Comparison of ENCODE assay signal across 8 mouse cellular contexts in the genomic region with DNA sequence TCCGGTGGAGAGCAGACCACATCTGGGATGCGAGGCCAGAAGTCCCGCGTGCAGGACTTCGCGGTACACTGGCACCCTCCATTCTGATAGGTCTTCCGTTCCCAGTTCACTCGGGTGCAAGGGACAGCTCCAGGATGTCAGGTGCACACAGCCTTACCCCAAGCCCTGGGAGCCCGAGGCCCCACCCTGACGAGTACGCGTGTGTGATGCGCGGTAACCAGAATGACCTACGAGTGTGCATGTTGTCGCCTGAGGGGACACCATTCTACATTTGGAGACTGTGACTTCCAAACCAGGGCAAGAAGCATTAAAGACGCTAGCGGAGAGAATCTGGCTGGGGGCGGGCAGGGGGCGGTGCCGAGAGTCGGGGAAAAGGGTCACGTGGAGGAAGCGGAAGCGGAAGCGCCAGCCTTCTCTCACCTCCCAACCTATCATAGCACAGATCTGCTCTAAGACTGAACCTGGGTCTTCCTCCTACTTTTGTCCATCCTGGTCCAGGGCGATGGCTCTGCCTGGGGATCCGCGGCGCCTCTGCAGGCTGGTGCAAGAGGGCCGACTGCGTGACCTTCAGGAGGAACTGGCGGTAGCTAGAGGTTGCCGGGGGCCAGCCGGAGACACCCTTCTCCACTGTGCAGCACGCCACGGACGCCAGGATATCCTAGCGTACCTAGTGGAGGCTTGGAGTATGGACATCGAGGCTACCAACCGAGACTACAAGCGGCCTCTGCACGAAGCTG. TPM values are rescaled to one million over a fixed set of nuclear protein-coding genes. Genes with fewer than 3 reads are reported as not detected.
A peak's percentile ranks its signal among the peaks of the same experiment; 100 is the strongest.
DNase-seq lines count a peak whose midpoint lies in the region; ATAC-seq and TF ChIP-seq lines count a peak whose summit lies in the region.

No protein-coding gene starts in this region.

- peak; percentile 57; the same call in 1 of the 2 replicates for TF ChIP-seq POLR2A in bone marrow, adult 2 months (IDR thresholded peaks at IDR 0.05; ENCODE audit: borderline replicate concordance, control insufficient read depth, low read depth, low read length)
- TF ChIP-seq POLR2A in limb, embryonic 14.5 days (IDR thresholded peaks at IDR 0.05; ENCODE audit: borderline replicate concordance, extremely low read depth, insufficient read depth, insufficient read length) = no peak

- H3K27ac ChIP-seq in bone marrow, adult 2 months (ENCODE audit: control insufficient read depth, insufficient read depth, low read depth, low read length, poor library complexity) = peak overlapping the region; percentile 96
- peak overlapping the region; percentile 99 for H3K27ac ChIP-seq in embryonic facial prominence, embryonic 15.5 days (replicated peaks)
- H3K27ac ChIP-seq in limb, embryonic 14.5 days (replicated peaks; ENCODE audit: low read depth, low read length) = peak overlapping the region; percentile 89
- peak overlapping the region; percentile 98 for H3K27ac ChIP-seq in midbrain, postnatal 0 days (ENCODE audit: low read depth, low read length)

- H3K36me3 ChIP-seq in embryonic facial prominence, embryonic 15.5 days = peaks cover 25% of the 10 kb centered on the region
- H3K36me3 ChIP-seq in limb, embryonic 14.5 days (ENCODE audit: control insufficient read depth, insufficient read depth, low read length) = peaks cover 26% of the 10 kb centered on the region
- H3K36me3 ChIP-seq in midbrain, postnatal 0 days (ENCODE audit: insufficient read depth, low read length) = peaks cover 14% of the 10 kb centered on the region; the same call in 1 of the 2 replicates

- H3K4me2 ChIP-seq in embryonic facial prominence, embryonic 15.5 days (replicated peaks) = peak overlapping the region; percentile 77
- H3K4me2 ChIP-seq in limb, embryonic 14.5 days (replicated peaks; ENCODE audit: low read depth, low read length, severe bottlenecking) = peak overlapping the region; percentile 72
- H3K4me2 ChIP-seq in midbrain, postnatal 0 days (ENCODE audit: low read depth, low read length, poor library complexity, severe bottlenecking) = peak overlapping the region; percentile 87

- no peaks in the 10 kb centered on the region for H3K27me3 ChIP-seq in embryonic facial prominence, embryonic 15.5 days
- no peaks in the 10 kb centered on the region for H3K27me3 ChIP-seq in limb, embryonic 14.5 days (ENCODE audit: control insufficient read depth, insufficient read depth, low read length)
- no peaks in the 10 kb centered on the region for H3K27me3 ChIP-seq in midbrain, postnatal 0 days (ENCODE audit: insufficient read depth, low read length)

- TF ChIP-seq CTCF in bone marrow, adult 2 months (IDR thresholded peaks at IDR 0.05; ENCODE audit: control insufficient read depth, insufficient read depth, low read length) = no peak
- TF ChIP-seq CTCF in midbrain, postnatal 0 days (IDR thresholded peaks at IDR 0.05) = no peak; the same call in none of the 2 replicates

- 1% methylated on average over 43 of the region's 43 CpGs for WGBS in bone marrow, adult 2 months
- WGBS in embryonic facial prominence, embryonic 15.5 days = under 1% methylated on average over 43 of the region's 43 CpGs
- WGBS in limb, embryonic 14.5 days = under 1% methylated on average over 41 of the region's 43 CpGs
- WGBS in midbrain, postnatal 0 days = under 1% methylated on average over 43 of the region's 43 CpGs

- peak; percentile 87 for ATAC-seq in embryonic facial prominence, embryonic 15.5 days (ENCODE audit: insufficient number of reproducible peaks, low FRiP score, low TSS enrichment, low read depth)
- ATAC-seq in limb, embryonic 14.5 days (ENCODE audit: low FRiP score, low read depth) = peak; percentile 89
- peak; percentile 91 for ATAC-seq in midbrain, postnatal 0 days (ENCODE audit: low FRiP score)

- peaks cover 2% of the 10 kb centered on the region; the same call in 1 of the 2 replicates for H3K4me1 ChIP-seq in bone marrow, adult 2 months (ENCODE audit: control insufficient read depth, insufficient read depth, low read length)
- peaks cover 21% of the 10 kb centered on the region for H3K4me1 ChIP-seq in embryonic facial prominence, embryonic 15.5 days
- peaks cover 19% of the 10 kb centered on the region for H3K4me1 ChIP-seq in limb, embryonic 14.5 days (ENCODE audit: control insufficient read depth, insufficient read depth, low read length)
- peaks cover 20% of the 10 kb centered on the region for H3K4me1 ChIP-seq in midbrain, postnatal 0 days (ENCODE audit: insufficient read depth, low read length)

- peak overlapping the region; percentile 85 for H3K9ac ChIP-seq in embryonic facial prominence, embryonic 15.5 days
- peak overlapping the region; percentile 75 for H3K9ac ChIP-seq in limb, embryonic 14.5 days (ENCODE audit: low read depth, low read length, severe bottlenecking)
- peak overlapping the region; percentile 64 for H3K9ac ChIP-seq in midbrain, postnatal 0 days (replicated peaks; ENCODE audit: low read length, poor library complexity, severe bottlenecking)

- peak overlapping the region; percentile 96 for H3K4me3 ChIP-seq in bone marrow, adult 2 months (replicated peaks; ENCODE audit: control insufficient read depth, low read depth, low read length)
- H3K4me3 ChIP-seq in embryonic facial prominence, embryonic 15.5 days (replicated peaks) = peak overlapping the region; percentile 91
- peak overlapping the region; percentile 77 for H3K4me3 ChIP-seq in limb, embryonic 14.5 days (replicated peaks; ENCODE audit: low read length)
- peak overlapping the region; percentile 88 for H3K4me3 ChIP-seq in midbrain, postnatal 0 days (ENCODE audit: low read depth, low read length)

- DNase-seq in 416B (ENCODE audit: low read depth) = peak; percentile 94
- peak; percentile 83 for DNase-seq in heart, adult 8-10 months (ENCODE audit: low spot score)
- peak; percentile 87 for DNase-seq in kidney, adult 9 months
- peak; percentile 93 for DNase-seq in limb, embryonic 14.5 days (ENCODE audit: low spot score)
- peak; percentile 95 for DNase-seq in midbrain, postnatal 0 days (ENCODE audit: low spot score)
- peak; percentile 59 to 69 for DNase-seq in spleen, postnatal 14 days (ENCODE audit: low spot score in 2 of 2)

- H3K9me3 ChIP-seq in embryonic facial prominence, embryonic 15.5 days (replicated peaks) = no peaks in the 10 kb centered on the region
- H3K9me3 ChIP-seq in limb, embryonic 14.5 days (ENCODE audit: control insufficient read depth, low read length) = no peaks in the 10 kb centered on the region
- H3K9me3 ChIP-seq in midbrain, postnatal 0 days (ENCODE audit: low read length) = no peaks in the 10 kb centered on the region

RNA-seq across cellular contexts. Expression of a gene that starts 0.6 kb away (rescaled TPM):
- polyA plus RNA-seq in bone marrow, adult 2 months (2011; ENCODE audit: insufficient read depth, insufficient read length, low replicate concordance, missing spikeins) = 34.8 and 56.8 TPM in 2 replicates
- polyA plus RNA-seq in embryonic facial prominence, embryonic 15.5 days (2015; fragmentation: Nextera tagmentation; extraction: Ambion mirVana) = 43.2 and 45.7 TPM in 2 replicates
- total RNA-seq in heart, adult 8-10 months (2022) = 10 to 100 TPM; 14.7 to 20.6 (median 19.1) TPM
- 146 and 158 TPM in 2 replicates for polyA plus RNA-seq in limb, embryonic 14.5 days (2012; rRNA removed)
- 24.1 and 31.1 TPM in 2 replicates for polyA plus RNA-seq in limb, embryonic 14.5 days (2014; fragmentation: Nextera tagmentation; extraction: Ambion mirVana)
- total RNA-seq in midbrain, postnatal 0 days (2014; rRNA removed) = 45.2 and 66.6 TPM in 2 replicates
- polyA plus RNA-seq in midbrain, postnatal 0 days (2015; fragmentation: Nextera tagmentation; extraction: Ambion mirVana) = 35.0 and 36.3 TPM in 2 replicates

RNA-seq across cellular contexts. Expression of a gene that starts 0.9 kb away (rescaled TPM):
- polyA plus RNA-seq in bone marrow, adult 2 months (2011; ENCODE audit: insufficient read depth, insufficient read length, low replicate concordance, missing spikeins) = 30.2 and 46.6 TPM in 2 replicates
- 117 and 121 TPM in 2 replicates for polyA plus RNA-seq in embryonic facial prominence, embryonic 15.5 days (2015; fragmentation: Nextera tagmentation; extraction: Ambion mirVana)
- 10 to 100 TPM; 58.5 to 74.7 (median 69.2) TPM for total RNA-seq in heart, adult 8-10 months (2022)
- 96.3 and 106 TPM in 2 replicates for polyA plus RNA-seq in limb, embryonic 14.5 days (2012; rRNA removed)
- polyA plus RNA-seq in limb, embryonic 14.5 days (2014; fragmentation: Nextera tagmentation; extraction: Ambion mirVana) = 129 and 142 TPM in 2 replicates
- total RNA-seq in midbrain, postnatal 0 days (2014; rRNA removed) = 95.1 and 102 TPM in 2 replicates
- polyA plus RNA-seq in midbrain, postnatal 0 days (2015; fragmentation: Nextera tagmentation; extraction: Ambion mirVana) = 85.0 TPM in 2 replicates

Comparison
In these comparisons a context has a peak if more than half of its experiments do, and no peak if none do; other contexts are left out.
1. Peak in every context shown above with its lines: DNase-seq, ATAC-seq, H3K4me3 ChIP-seq and H3K27ac ChIP-seq.